Mouse (Mus musculus) hematopoietic stem cell, adult 5-6 weeks (primary cell): ENCODE data around the gene Alpi. TPM values are rescaled to one million over a fixed set of nuclear protein-coding genes. Genes with fewer than 3 reads are reported as not detected.

Experiments used
- ATAC-seq, 2 experiments: fragments of 125-278 bp in 1 of 2; replicated peaks in 1 of 2; 2 replicates each; pipeline ENCODE4 v1.8.0; 2016 to 2017; ENCODE audit warnings: inconsistent platforms in 2 of 2, mild to moderate bottlenecking in 2 of 2, moderate number of reproducible peaks in 2 of 2, low read depth in 1 of 2, moderate TSS enrichment in 1 of 2; ENCODE audit not compliant: low FRiP score in 2 of 2, poor library complexity in 2 of 2, severe bottlenecking in 2 of 2, insufficient read depth in 1 of 2, low TSS enrichment in 1 of 2
- total RNA-seq: library from RNA; stranded (forward); fragments of 172-1452, 232-1000 nt; gene quantifications from 2 replicates; pipeline ENCODE4 v1.2.3, GENCODE M21; 2017

The Alpi gene
- total RNA-seq, 1 experiment from 2014 or later, result not detected

DNA sequence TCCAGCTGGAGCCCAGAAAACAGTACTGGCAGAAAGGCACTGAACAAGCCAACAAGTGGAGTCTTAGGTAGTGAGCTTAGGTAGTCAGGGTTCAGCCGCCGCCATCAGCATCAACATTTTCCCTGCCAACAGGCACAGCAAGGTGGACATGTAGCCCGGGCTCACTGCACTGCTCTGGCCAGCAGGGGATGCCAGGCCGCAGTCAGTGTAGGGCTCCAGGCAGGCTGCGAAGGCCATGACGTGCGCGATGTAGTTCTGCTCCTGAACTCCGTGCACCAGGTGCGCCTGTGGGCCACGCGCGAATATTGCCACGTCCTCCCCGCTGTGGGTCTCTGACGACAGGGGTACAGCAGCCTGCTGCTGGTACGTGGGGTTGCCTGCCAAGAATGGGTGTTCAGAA is 14.4 kb downstream of the Alpi start:
- 0 out of 4 replicates have a peak, but pooled peaks of 1 of the 2 experiments have one; percentile 17 for ATAC-seq

DNA sequence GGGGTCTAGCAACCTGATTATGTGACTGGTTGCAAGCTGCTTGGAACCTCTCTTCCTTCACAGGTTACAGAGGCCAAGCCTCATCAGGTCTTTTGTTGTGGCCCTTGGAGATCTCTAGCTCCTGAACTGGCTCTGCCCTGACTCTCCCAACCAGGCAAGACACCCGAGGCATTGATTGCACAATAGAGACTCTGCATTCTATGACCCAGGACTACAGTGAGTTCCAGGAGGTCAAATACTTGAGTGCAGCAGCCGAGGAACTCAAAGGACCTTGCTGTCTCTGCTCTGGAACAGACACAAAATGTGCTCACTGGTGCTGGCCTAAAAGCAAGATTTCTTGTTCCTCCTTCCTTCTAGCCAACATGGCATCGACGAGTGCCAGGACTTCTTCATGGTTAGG is 15.2 kb downstream of the Alpi start:
- no peak for ATAC-seq

DNA sequence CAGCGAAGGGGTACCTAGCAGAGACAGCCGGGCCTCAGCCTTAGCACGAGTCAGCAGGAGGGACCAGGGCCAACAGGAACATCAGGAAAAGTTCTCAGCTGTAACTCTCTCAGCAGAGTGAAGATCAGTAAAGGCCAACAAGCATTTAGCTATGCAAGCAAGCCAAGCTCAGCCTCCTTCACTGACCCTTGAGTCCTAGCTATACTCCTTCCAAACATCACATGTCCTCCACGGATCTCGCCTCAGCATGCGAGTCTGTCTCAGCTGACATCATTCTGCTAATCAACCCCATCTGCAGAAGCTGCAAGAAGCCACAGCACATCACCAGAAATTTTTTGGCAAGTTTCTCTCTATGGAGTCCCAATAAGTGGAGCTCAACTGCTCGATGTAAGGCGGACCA is 27.6 kb downstream of the Alpi start:
- no peak for ATAC-seq

- ATAC-seq, result peak; percentile 72 to 77
Measured at GRCm38 (mm10) chr1:87070720-87071119, 30.7 kb downstream of the Alpi start.

- no peak for ATAC-seq
Measured at GRCm38 (mm10) chr1:87060913-87061312, 40.5 kb downstream of the Alpi start.

- ATAC-seq, result no peak
Measured at GRCm38 (mm10) chr1:87059042-87059665, 42.3 kb downstream of the Alpi start.

DNA sequence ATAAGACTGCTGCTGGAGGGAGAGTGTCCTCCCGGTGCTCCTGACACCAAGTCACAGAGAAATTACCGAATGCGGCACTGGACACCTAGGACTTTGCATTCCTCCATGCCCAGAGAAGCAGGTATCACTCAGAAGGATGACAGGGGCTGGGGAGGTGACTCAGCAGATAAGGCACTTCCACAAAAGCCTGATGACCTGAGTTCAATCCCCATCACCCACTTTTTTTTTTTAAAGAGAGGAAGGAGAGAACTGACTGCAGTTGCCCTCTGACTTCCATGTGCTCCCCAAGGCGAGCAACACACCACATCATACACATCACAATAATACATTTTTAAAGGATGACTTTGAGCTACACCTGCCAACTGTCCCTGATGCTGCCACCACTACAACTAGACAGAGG is 44.3 kb downstream of the Alpi start:
- no peak for ATAC-seq

- ATAC-seq, result no peak
Measured at GRCm38 (mm10) chr1:87051369-87051768, 50.0 kb downstream of the Alpi start.

- no peak for ATAC-seq
Measured at GRCm38 (mm10) chr1:87050700-87051099, 50.7 kb downstream of the Alpi start.

- ATAC-seq, result no peak
Measured at GRCm38 (mm10) chr1:87050072-87050471, 51.3 kb downstream of the Alpi start.

Other genes with a start within 250 kb of the Alpi start
- gene Alppl2, start 11.7 kb downstream of the Alpi start, total RNA-seq, result not detected in 2 replicates
- not detected in 2 replicates for gene Akp3, start 23.4 kb upstream of the Alpi start, total RNA-seq
- not detected in 2 replicates for gene Ecel1, start 54.9 kb upstream of the Alpi start, total RNA-seq
- not detected in 2 replicates for gene Prss56, start 81.7 kb upstream of the Alpi start, total RNA-seq
- not detected in 2 replicates for gene Chrnd, start 89.0 kb upstream of the Alpi start, total RNA-seq
- not detected in 2 replicates for gene Chrng, start 103.1 kb upstream of the Alpi start, total RNA-seq
- gene Eif4e2, start 112.3 kb upstream of the Alpi start, total RNA-seq, result 123 and 155 TPM in 2 replicates
- gene Efhd1, start 162.8 kb upstream of the Alpi start, total RNA-seq, result not detected in 2 replicates
- 109 and 147 TPM in 2 replicates for gene Gigyf2, start 225.4 kb upstream of the Alpi start, total RNA-seq